Mouse (Mus musculus) forebrain, embryonic 14.5 days (tissue): ENCODE results near the gene 1700066M21Rik. TPM values are rescaled to one million over a fixed set of nuclear protein-coding genes. Genes with fewer than 3 reads are reported as not detected.
A peak's percentile ranks its signal among the peaks of the same experiment; 100 is the strongest.

Experiments used
- ATAC-seq: fragments of 200-750 bp; cut with Nextera tagmentation; 2 replicates; pipeline ENCODE4 v1.8.0; 2017; ENCODE audit warnings: mild to moderate bottlenecking, moderate library complexity
- DNase-seq: peaks from one replicate; pipeline ENCODE4 v3.0.0-alpha.2; 2015; ENCODE audit warnings: low spot score
- H3K27ac ChIP-seq: fragments of 300-500 bp; sonication (generic); 2 replicates; pipeline ENCODE4 v1.5.1; 2014; ENCODE audit warnings: low read depth, mild to moderate bottlenecking, control low read depth, low read length, moderate library complexity
- H3K27me3 ChIP-seq: fragments of 300-500 bp; sonication (generic); replicated peaks from 2 replicates; pipeline ENCODE4 v1.6.1; 2014; ENCODE audit warnings: low read length, control low read depth, mixed read lengths; ENCODE audit not compliant: control insufficient read depth, insufficient read depth
- H3K36me3 ChIP-seq: fragments of 300-500 bp; sonication (generic); 2 replicates; pipeline ENCODE4 v1.6.1; 2014; ENCODE audit warnings: low read length, control low read depth; ENCODE audit not compliant: control insufficient read depth, insufficient read depth
- H3K4me1 ChIP-seq: fragments of 300-500 bp; sonication (generic); 2 replicates; pipeline ENCODE4 v1.6.1; 2014; ENCODE audit warnings: antibody characterized with exemption, low read length, control low read depth; ENCODE audit not compliant: control insufficient read depth, insufficient read depth
- H3K4me2 ChIP-seq: fragments of 300-500 bp; sonication (generic); 2 replicates; pipeline ENCODE4 v1.6.1; 2014; ENCODE audit warnings: mild to moderate bottlenecking, control low read depth, low read length
- H3K4me3 ChIP-seq: fragments of 300-500 bp; sonication (generic); 2 replicates; pipeline ENCODE4 v1.5.1; 2014; ENCODE audit warnings: low read depth, low read length, control low read depth
- H3K9ac ChIP-seq: fragments of 300-500 bp; sonication (generic); 2 replicates; pipeline ENCODE4 v1.6.1; 2014; ENCODE audit warnings: mild to moderate bottlenecking, low read length, control low read depth, moderate library complexity
- H3K9me3 ChIP-seq: fragments of 300-500 bp; sonication (generic); replicated peaks from 2 replicates; pipeline ENCODE4 v1.6.1; 2016; ENCODE audit warnings: low read length, control low read depth, mixed read lengths; ENCODE audit not compliant: control insufficient read depth
- WGBS: fragments of 180-500 bp; shearing (Covaris S2); extraction: QIAGEN DNeasy Blood & Tissue Kit; methylation state at CpG from one replicate; pipeline ENCODE4 v1.1.7; 2014; 5-methylcytosine and 5-hydroxymethylcytosine counted together
- polyA plus RNA-seq: library from polyadenylated mRNA; unstranded; fragments of >200 nt; fragmentation: Nextera tagmentation; extraction: Ambion mirVana; gene quantifications from 2 replicates; pipeline ENCODE4 v1.2.1, GENCODE M21; 2014

The 1700066M21Rik gene
- polyA plus RNA-seq, 1 experiment from 2014 or later = 30.3 TPM

DNA sequence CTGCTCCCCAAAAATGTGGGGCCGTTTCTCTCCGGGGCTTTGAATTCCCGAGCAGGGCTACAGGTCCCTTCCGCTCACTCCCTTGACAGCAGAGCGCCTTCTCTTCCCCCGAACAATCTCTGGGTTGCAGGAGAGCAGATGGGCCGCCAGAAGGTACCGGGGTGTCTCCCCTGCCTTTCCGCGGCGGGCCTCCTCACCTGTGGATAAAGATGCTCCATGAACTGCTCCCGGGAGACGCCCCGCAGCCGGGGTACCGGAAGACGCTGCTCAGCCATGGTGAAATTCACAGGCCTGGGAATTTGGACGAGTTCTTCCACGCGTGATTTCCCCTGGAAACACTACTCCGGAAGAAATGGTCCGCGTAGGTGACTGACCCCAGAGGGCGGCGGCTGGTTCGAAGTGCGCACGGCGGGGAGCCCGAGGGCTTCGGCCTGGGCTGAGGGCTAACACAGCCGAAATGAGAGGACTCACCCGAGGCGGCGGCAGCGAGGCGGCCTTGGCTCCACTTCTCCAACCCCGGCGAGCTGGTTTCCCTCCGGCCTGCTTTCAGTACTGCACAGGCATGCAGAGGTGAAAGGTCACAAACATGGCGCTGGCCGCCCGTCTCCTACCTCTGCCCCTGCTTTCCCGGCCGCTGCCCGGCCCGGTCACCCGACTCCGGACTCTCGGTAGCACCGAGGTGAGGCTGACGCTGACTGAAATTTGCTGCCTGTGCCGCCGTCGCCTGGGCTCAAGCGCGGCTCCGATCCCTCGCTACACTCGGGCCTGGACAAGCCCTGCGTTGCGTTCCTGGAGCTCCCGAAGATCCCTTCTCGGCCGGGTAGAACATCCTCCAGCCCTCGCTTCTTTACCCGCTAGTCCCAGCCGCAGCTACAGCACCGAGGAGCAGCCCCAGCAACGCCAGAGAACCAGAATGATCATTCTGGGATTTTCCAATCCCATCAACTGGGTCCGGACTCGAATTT lies 29.0 kb downstream of the 1700066M21Rik start, which contains the start of the genes Maip1 and Tyw5:
Gene Maip1, plus strand, starts transcription at position 142 of the 965 bp plus-strand sequence.
Gene Tyw5, minus strand, starts transcription at position 915 of the 965 bp plus-strand sequence.
- peak within 1 kb of the TSS; percentile 77 for H3K4me3 ChIP-seq
- ATAC-seq (peak; percentile 93), DNase-seq (peak; percentile 85)
- H3K27ac ChIP-seq = peak within 1 kb of the TSS; percentile 89
- WGBS = under 1% methylated on average over 71 of the region's 72 CpGs
- H3K36me3 ChIP-seq = no peaks in the 10 kb centered on the region
- peak within 1 kb of the TSS; percentile 89 for H3K9ac ChIP-seq
- H3K9me3 ChIP-seq = no peaks in the 10 kb centered on the region
- H3K4me2 ChIP-seq = peak within 1 kb of the TSS; percentile 75
- peaks cover 16% of the 10 kb centered on the region for H3K4me1 ChIP-seq
- H3K27me3 ChIP-seq = no peaks in the 10 kb centered on the region

GRCm38 (mm10) chr1:57408994-57409393 lies 31.6 kb downstream of the 1700066M21Rik start:
- ATAC-seq = no peak
- WGBS = 92% methylated on average over 2 of the region's 2 CpGs
- Histone ChIP-seq H3K36me3 (peaks cover 24% of the 10 kb centered on the region), H3K27me3 (no peaks in the 10 kb centered on the region), H3K4me1 (peaks cover 16% of the 10 kb centered on the region), H3K9me3 (no peaks in the 10 kb centered on the region), H3K27ac (no peak overlapping the region), H3K4me2 (no peak overlapping the region), H3K4me3 (no peak overlapping the region), H3K9ac (no peak overlapping the region)
- DNase-seq = no peak

DNA sequence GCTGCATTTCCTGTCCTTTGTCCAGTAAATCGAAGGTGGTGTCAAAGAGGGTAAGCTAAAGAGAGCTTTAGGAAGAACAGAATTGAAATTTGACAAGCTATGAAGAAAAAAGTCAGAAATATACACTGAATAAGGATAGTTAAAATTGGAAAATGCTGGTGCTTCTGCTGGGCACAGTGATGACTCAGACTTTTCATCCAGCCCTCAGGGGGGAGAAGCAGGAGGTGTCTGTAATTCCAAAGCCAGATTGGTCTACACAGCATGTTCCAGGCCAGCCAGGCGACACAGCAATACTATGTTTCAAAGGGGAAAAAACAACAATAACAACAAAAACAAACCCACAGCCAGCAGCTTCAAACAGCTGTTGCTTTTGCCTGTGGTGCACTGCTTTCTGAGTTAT lies 36.0 kb downstream of the 1700066M21Rik start:
- Histone ChIP-seq H3K27ac (no peak overlapping the region), H3K27me3 (no peaks in the 10 kb centered on the region), H3K36me3 (peaks cover 37% of the 10 kb centered on the region), H3K4me2 (no peak overlapping the region), H3K4me1 (peaks cover 6% of the 10 kb centered on the region), H3K9me3 (no peaks in the 10 kb centered on the region), H3K9ac (no peak overlapping the region), H3K4me3 (no peak overlapping the region)
- ATAC-seq = no peak
- DNase-seq = no peak
- WGBS = 78% methylated on average over 2 of the region's 2 CpGs

- DNase-seq (peak; percentile 86), ATAC-seq (peak; percentile 67; the same call in 1 of the 2 replicates)
- no peaks in the 10 kb centered on the region for H3K9me3 ChIP-seq
- no peak overlapping the region for H3K4me3 ChIP-seq
- 6% methylated on average over 1 of the region's 1 CpGs for WGBS
- H3K9ac ChIP-seq = no peak overlapping the region
- no peaks in the 10 kb centered on the region for H3K27me3 ChIP-seq
- H3K4me2 ChIP-seq = no peak overlapping the region
- H3K36me3 ChIP-seq = no peaks in the 10 kb centered on the region
- H3K4me1 ChIP-seq = 0 out of 2 replicates have a peak, but pooled peaks cover 3% of the 10 kb centered on the region
- H3K27ac ChIP-seq = no peak overlapping the region
These were observed 46.3 kb downstream of the 1700066M21Rik start for GRCm38 (mm10) chr1:57423696-57424095.

DNA sequence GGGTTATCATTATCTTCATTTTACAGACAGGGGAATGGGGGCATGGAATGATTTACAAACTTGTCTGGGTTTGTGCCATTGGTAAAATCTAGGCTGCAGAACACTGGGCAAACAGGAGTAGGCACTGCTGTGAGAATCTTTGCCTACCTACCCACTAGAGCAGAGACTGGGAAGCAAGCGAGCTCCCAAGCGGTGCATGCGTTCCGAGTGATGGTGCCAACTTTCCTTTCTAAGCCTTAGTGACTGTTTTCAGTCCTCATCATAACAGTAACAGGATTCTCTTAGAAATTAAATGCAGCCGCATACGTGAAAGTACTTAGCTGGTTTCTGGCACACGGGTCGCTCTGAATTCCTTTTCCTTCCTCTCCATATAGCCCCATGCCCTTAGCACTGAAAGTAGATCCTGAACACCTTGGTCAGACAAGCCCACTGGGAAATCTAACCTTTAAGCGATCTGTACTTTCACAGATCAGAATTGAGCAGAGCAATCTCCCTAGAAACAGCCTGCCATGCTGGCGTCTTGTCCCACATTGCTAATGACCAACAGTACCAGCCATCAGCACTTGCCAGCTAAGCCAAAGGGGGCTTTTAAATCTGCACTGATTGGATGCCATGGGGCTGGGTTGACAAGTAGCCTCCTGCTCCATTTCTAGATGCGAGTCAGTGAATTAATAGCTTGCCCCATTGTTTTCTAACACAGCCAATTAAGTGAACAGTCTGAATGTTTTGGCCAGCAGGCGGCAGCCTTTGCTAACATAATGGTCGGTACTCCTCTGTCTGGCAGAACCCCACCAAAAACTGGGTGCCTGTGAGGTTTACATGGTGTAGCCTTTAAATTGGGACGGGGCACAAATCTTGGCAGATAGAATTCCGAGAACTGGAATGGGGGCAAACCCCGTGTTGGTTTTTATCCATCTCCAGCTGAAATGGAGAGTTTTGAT lies 51.2 kb downstream of the 1700066M21Rik start:
- Histone ChIP-seq H3K4me1 (peaks cover 15% of the 10 kb centered on the region; the same call in 1 of the 2 replicates), H3K27ac (peak overlapping the region; percentile 33; the same call in 1 of the 2 replicates), H3K4me2 (peak overlapping the region; percentile 41), H3K9me3 (no peaks in the 10 kb centered on the region), H3K27me3 (no peaks in the 10 kb centered on the region), H3K4me3 (0 out of 2 replicates have a peak overlapping the region, but pooled peaks have one; percentile 5), H3K9ac (peak overlapping the region; percentile 40), H3K36me3 (no peaks in the 10 kb centered on the region)
- ATAC-seq = peak; percentile 94
- WGBS = 34% methylated on average over 16 of the region's 16 CpGs
- DNase-seq = peak; percentile 97

GRCm38 (mm10) chr1:57429786-57430483 lies 52.5 kb downstream of the 1700066M21Rik start:
- DNase-seq = peak; percentile 78
- Histone ChIP-seq H3K36me3 (no peaks in the 10 kb centered on the region), H3K9ac (peak overlapping the region; percentile 14; the same call in 1 of the 2 replicates), H3K4me3 (no peak overlapping the region), H3K27ac (no peak overlapping the region), H3K27me3 (no peaks in the 10 kb centered on the region), H3K4me1 (peaks cover 15% of the 10 kb centered on the region; the same call in 1 of the 2 replicates), H3K9me3 (no peaks in the 10 kb centered on the region), H3K4me2 (peak overlapping the region; percentile 41)
- ATAC-seq = peak; percentile 26
- WGBS = 2% methylated on average over 12 of the region's 12 CpGs

DNA sequence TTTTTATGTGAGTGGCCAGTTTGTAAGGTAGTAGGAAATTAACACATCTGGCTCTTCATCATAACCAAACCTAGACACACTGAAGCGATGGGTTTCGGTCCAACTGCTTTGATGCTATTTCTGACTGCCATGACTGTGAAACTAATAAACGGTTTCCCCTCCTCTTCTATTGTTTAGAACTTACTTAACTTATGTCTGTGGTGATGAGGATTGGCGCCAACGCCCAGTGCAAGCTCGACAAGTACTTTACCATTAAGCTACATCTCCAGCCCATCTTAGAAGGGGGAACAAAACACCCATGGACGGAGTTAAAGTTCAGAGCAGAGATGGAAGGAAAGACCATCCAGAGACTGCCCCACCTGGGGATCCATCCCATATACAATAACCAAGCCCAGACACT lies 55.7 kb downstream of the 1700066M21Rik start:
- no peak overlapping the region for H3K27ac ChIP-seq
- H3K4me2 ChIP-seq = no peak overlapping the region
- H3K27me3 ChIP-seq = no peaks in the 10 kb centered on the region
- no peak for ATAC-seq
- H3K36me3 ChIP-seq = no peaks in the 10 kb centered on the region
- H3K9me3 ChIP-seq = no peaks in the 10 kb centered on the region
- H3K4me3 ChIP-seq = no peak overlapping the region
- H3K4me1 ChIP-seq = peaks cover 17% of the 10 kb centered on the region; the same call in 1 of the 2 replicates
- H3K9ac ChIP-seq = no peak overlapping the region
- 90% methylated on average over 7 of the region's 7 CpGs for WGBS
- no peak for DNase-seq
